Mouse (Mus musculus): ENCODE measurements around the gene Ezr.

GRCm38 (mm10) chr17:6776123-6776522 is 6.5 kb downstream of the Ezr start:
- TF ChIP-seq CTCF (IDR thresholded peaks at IDR 0.05; ENCODE audit: extremely low read depth, insufficient read length, insufficient replicate concordance, low read depth, low read length), result no peak
- no peak for TF ChIP-seq POLR2A (IDR thresholded peaks at IDR 0.05; ENCODE audit: low read depth, low read length)
